Mouse (Mus musculus) heart, postnatal 4 days (tissue): ENCODE data around the gene Taf6. TPM values are rescaled to one million over a fixed set of nuclear protein-coding genes. Genes with fewer than 3 reads are reported as not detected.
"Not testable (repeated sequence)": the region's sequence is repeated elsewhere in the genome, so short reads cannot be mapped to it uniquely, and the experiment has no call there.

Source experiments
- DNase-seq: peaks from one replicate; pipeline ENCODE4 v3.0.0; 2021
- total RNA-seq, 2 experiments: library from RNA; stranded (reverse); gene quantifications; 2 replicates each; pipeline ENCODE4 v1.2.3; 2021

The Taf6 gene
- 10 to 100 TPM; 27.7 to 28.8 TPM for total RNA-seq

DNA sequence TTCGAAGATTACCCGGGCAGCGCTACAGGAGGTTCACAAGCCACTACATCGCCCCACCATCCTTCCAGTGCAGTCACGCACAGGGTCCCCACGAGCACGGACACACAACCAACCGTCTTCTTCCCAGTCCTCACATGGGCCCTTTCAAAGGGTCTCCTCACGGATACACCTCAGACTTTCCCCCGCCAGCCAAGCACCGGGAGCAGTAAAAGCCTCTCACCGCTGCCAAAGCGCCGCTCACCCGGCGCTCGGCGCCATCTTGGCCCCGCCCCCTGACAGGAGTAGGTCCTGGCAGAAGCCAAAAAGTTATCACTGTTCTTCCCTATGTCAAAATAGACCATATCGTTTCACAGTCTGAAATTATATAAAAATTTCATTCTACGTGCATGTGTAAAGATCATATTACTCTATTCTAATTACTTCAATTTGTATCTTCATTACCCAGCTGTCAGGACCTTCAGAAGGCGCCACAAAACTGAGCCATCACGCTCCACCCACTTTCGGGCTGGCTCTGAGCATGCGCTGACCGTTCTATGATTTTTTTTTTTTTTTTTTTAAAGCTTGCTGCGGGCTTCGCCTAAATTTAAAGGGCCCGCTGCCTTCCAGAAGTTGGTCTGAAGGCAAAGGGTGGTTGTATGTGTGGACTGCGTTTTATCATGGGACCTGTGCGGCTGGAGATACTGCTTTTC is at the start of gene Taf6, which contains the start of gene Cnpy4:
TSS of gene Taf6 (minus strand) at position 502 of the 689 bp plus-strand sequence.
TSS of gene Cnpy4 (plus strand) at position 536 of the 689 bp plus-strand sequence.
- peak; percentile 88 for DNase-seq

DNA sequence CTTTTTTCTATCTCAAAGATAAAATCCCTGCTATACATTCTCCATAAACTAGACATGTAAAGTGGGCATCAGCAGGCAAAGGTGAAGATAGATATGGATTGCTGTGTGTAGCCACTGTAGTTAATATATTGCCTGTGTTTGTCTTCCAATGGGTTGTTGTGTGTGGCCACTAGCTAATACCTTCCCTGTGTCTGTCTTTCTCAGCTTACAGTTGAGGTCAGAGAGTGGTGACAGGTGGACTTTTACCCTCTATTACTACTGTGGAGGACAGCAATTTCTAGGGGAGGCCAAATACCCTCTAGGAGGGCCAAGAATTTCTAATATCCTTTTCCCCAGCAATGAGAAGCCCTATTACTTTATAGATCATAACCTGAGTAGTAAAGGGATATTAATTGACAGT is 47.0 kb upstream of the Taf6 start:
- DNase-seq, result no peak

DNA sequence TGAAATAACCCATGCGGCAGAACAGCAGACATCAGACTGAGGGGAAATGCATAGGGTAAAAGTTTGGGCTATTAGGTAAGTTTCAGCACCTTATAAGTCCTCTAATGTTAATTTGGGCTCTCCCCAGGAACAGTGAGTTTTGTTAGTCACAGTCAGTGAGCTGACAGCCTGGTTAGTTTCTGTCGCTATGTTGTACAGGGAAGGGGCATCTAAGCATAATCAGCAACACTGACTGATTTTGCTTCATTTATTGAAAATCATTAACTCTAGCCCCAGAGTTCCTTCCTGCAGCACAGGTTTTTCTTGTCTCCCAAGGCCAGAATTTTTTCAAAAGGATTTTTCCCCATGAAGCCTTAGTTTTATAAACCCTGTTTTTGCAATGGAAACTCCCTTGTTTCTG is 46.5 kb upstream of the Taf6 start:
- DNase-seq, result no peak

DNA sequence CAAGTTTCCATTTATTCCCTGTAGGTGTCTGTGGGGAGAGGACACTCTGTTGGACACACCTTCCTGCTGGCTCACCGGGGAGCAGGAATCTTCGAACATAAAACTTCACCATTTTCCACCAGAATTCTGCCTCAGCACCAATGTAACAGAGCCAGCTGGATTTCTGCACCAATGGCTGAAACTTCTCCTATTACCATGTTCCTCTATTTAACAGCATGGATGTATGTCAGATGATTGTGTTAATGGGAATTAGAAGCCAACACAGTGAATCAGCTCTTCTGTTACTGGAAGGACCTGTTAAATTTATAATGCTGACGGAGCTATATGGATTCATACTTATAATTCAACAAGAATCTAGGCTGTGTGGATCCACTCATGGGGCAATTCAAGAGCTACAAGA is 42.3 kb upstream of the Taf6 start:
- no peak for DNase-seq

DNA sequence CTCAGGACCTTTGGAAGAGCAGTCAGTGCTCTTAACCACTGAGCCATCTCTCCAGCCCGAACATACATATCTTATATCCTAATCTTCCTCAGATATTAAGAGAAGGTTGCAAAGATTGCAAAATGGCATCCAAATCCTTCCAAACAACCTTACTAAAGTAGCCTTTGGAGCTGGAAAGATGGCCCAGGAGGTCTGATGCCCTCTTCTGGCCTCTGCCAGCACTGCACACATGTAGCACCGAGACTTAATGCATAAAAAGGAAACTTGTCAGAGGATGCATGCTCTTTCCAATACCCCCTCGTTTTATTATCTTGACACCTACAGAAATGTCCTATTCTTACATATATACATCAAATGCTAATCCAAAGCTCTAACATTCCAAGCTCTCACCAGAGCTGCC is 40.8 kb upstream of the Taf6 start:
- DNase-seq, result peak; percentile 40

DNA sequence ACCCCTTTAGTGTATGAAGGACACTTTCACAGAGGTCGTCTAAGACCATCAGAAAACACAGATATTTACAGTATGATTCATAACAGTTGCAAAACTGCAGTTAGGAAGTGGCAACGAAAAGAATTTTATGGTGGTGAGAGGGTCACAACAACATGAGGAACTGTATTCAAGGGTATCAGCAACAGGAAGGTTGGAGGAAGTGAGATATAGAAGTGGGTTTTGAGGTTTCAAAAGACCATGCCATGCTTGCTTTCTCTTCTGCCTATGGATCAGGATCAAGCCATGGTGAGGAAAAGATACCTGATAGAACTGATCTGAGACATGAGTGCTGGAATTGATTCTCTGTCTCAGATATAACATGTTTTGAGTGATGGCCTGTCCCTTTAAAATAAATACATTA is 40.1 kb upstream of the Taf6 start:
- DNase-seq, result no peak

DNA sequence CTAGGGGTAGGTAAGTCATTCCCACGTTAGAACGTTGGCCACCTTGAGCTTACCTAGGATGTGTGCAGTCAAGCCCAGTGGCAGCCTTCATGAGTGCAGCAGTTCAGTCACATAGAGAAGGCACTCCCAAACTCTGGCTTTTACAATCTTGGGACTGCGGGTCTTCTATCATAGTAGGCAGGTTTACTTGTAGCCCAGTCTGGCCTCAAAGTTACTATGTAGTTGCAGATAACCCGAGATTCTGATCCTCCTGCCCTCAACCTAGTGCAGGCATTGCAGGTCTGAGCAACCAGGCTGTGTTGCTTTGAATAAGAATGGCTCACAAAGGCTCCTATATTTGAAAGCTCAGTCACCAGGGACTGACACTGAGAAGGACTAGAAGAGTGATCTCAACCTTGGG is 39.2 kb upstream of the Taf6 start:
- no peak for DNase-seq

DNA sequence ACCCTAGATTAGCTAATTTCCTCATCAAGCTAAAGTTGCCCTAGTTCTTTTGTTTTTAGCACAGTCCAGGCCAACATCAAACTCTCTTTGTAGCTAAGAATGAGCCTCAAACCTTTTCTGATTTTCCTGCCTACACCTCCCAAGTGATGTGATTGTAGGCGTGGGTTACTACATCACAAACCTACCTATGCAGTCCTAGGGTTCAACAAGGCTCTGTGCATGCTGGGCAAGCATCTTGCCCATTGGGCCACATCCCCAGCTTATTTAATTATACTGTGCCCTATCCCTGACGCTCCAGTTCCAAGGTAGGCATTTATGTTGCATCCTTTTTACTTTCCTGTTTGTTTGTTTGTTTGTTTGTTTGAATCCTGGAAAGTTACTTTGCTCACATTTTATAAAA is 38.4 kb upstream of the Taf6 start, which contains the start of gene Nxpe5:
TSS of gene Nxpe5 (plus strand) at position 199 of the 400 bp plus-strand sequence.
- DNase-seq, result no peak

DNA sequence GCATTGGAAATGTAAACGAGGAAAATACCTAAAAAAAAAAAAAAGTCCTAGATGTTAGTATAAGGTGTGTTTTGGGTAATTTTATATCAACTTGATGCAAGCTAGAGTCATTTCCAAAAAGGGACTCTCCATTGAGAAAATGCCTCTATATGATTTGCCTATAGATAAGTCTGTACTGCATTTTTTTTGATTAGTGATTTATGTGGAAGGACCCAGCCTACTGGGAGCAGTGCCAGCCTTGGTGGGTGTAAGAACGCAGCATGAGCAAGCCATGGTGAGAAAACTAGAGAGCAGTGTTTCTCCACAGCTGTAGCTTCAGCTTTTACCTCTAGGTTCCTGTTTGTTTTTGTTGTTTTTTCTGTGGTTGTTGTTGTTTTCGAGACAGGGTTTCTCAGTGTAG is 36.0 kb upstream of the Taf6 start:
- DNase-seq, result no peak

DNA sequence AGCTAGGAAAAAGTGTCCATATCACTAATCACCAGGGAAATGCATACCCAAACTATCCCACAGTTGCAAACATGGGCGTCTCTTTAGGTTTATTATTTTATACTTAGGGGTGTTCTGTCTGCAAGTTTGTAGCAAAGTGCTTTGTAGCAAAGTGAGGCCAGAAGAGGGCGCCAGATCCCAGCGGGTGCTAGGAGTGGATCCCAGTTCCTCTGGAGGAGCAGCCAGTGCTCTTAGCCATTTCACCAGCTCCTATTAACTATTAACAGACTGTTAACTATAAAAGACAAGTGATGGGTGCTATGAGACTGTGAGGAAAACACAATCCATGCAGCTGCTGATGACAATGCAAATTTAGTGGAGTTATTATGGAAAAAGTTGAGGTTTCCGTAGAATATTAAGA is 34.9 kb upstream of the Taf6 start:
- peak; percentile 90 for DNase-seq

DNA sequence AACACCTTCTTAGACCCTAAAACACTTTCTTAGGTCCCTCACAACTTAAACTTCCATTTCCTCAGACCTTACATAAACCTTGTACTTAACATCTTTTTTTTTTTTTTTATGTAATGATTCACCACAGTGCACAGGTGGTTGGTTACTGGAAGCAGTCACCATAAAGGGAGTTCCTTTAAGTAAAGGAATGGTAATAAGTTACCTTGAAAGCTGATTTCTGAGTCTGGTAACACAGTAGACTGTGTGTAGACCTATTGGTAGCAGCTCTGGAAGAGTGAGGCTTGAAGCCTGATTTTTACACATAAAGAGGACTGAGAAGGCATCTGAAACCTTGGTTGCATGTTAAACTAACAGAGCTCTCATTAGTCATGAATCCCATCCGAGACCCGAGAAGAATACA is 32.6 kb upstream of the Taf6 start:
- no peak for DNase-seq

DNA sequence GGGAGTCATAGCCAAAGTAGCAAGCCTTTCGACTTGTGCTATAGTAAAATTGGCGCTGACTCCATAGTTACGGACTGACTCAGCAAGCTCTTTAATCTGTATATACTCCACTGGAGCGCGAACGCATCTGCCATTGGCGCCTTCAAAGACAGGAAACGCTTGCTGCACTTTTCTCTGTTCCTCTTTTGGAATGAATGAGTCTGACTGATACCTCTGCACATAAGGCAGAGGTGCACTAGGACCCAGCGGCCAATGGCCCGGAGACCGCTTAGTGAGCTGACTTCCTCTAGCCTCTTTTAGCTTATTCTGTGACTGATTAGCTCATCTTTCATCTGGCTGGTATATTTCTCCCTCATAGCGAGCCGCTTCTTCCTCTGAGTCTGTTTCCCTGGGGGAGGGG is 29.4 kb upstream of the Taf6 start:
- not testable (repeated sequence) for DNase-seq

DNA sequence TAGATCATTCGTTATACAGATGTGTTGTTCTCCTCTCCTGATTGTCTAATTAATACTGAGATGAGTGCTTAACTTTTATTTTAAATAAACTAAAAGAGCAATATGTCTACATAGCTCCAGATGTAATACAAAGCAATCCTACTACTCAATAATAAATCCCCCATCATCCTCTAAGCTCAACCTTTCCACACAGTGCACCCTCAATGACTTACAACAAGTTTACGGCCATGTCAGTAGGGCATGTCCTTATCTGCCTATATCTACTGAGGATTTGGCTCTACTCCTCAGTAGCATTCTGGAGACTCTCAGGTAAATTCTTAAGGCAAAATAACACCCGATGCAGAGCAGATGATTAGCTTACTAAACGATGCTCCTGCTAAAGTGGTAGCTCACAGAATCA is 20.6 kb upstream of the Taf6 start:
- DNase-seq, result no peak

DNA sequence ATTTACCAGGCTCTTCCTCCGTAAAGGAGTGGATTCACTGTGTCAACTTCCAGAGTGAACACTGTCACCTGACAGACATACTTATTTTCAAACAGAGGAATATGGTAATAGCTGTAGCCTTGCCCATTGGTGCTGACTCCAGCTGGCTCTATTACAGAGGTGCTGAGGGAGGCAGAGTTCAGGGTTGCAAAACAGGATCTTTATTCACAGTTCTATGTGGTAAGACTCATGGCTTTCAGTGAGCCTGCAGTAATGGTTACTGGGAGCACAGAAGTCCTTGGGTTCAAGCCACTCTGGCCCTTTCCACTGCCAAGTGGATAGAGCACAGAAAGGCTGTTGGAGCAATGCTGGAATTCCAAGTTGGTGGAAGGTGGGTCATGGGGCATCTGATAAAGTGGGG is 20.0 kb upstream of the Taf6 start:
- no peak for DNase-seq

DNA sequence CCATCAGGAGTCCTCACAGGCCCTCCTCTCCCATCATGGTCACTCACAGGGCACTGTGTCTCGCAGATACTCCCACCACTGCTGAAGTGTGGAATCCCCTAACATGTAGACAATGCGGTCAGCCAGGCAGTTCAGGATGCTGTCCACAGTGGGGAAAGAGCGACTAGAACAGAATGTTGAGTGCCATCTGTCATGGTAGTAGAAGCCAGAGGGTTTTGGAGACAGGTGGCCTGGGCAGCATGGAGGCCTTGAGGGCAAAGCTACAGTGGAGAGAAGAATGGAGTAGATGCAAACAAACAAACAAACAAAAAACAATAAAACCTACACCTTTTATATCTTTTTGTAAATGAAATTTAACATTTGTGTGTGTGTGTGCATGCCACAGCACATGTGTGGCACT is 14.8 kb upstream of the Taf6 start:
- no peak for DNase-seq

DNA sequence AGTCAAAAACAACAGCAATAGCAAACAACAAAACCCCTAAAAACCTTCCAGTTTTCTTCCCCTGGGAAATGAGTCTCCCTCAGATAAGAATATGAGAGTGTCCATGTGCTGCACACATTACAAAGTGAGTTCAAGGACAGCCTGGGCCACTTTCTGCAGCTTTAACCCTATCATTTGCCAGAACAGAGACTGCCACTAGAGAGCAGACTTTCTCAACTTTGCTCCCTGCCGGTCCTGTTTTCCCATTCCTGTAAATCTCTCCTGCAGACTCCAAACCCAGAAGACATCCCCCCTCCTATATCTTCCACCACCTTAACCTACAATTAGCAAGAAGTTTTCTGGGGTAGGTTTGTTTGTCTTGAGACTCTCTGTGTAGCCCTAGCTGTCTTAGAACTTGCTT is 12.3 kb upstream of the Taf6 start:
- no peak for DNase-seq

DNA sequence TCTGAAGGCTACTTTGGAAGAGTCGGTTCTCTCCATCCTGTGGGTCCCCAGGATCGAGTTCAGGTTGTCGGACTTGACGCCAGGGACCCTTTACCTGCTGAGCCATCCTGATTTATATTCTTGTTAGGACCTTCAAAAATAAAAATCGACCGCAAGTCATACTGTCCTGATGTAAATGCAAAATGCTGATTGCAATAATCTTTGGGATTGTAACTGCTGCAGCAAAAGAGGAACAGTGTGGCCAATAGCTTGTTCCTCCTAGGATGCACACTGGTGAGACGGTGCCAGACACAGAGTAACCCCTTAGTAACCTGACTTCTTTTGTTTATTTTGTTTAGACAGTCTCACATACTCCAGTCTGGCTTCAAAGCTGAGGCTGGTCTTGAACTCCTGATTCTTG is 8.2 kb upstream of the Taf6 start:
- DNase-seq, result no peak

DNA sequence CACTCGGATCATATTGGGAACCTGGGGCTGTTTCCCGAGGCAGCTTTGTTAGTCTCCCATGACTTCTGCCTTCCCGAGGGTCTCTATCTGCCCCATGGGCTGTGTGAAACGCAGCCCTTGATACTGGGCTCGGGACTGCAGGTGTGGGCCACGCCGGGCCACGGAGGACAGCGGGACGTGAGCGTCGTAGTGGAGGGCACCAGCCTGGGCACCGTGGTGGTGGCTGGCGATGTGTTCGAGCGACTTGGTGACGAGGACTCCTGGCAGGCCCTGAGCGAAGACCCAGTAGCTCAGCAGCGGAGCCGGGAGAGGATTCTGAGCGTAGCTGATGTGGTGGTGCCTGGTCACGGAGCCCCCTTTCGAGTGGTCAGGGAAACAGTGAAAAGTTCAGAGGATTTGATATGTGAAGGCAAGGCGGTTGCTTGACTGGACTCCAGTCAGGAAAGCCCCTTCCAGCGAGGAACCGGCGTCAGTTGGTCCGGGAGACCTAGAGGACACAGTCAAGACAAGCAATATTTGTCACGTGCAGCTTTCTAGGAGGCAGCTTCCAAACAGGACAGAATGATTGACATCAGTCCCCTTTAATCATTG is 7.6 kb upstream of the Taf6 start:
- DNase-seq, result peak; percentile 42

DNA sequence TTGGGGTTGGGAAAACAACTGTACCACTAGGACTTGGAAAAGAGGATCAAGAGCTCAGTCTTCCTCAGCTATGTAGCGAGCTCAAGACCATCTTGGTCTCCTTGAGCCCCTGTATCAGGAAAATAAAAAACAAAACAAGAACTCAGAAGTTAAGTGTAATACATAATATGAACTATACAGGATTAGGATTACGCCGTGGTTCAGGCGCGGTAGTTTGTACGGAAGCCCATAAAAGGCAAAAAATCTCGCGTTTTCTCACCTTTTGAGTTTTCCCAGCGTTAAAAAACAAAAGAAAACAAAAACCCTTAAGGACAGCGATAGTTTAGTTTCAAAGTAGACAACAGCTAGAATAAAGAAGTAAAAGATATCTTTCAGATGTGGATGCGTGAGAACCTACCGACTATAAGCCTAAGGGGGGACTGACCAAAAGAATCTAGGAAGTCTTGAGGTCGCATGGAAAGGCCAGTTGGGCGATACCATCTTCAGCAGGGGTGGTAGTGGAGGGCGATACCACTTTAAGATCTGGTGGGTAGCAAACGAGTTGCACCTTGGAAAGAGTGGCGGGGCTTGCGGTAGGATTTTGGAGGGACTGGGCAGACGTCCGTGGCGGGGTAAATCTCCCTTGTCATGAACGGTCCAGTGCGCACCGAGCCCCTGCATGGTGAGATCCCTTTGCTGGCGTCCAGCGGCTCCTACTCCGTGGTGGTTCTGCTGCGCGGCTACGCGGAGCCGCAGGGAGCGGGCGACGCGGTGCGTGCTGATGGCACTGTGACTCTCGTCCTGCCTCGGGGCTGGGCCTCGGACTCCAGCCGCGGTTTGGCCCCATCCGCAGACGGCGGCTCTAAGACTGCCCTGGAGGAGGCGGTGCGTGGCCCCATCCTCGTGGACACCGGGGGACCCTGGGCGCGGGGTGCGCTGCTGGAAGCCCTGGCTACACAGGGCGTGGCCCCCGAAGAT is 6.8 kb upstream of the Taf6 start, which contains the start of gene Mblac1:
TSS of gene Mblac1 (plus strand) at position 544 of the 957 bp plus-strand sequence.
- peak; percentile 86 for DNase-seq

DNA sequence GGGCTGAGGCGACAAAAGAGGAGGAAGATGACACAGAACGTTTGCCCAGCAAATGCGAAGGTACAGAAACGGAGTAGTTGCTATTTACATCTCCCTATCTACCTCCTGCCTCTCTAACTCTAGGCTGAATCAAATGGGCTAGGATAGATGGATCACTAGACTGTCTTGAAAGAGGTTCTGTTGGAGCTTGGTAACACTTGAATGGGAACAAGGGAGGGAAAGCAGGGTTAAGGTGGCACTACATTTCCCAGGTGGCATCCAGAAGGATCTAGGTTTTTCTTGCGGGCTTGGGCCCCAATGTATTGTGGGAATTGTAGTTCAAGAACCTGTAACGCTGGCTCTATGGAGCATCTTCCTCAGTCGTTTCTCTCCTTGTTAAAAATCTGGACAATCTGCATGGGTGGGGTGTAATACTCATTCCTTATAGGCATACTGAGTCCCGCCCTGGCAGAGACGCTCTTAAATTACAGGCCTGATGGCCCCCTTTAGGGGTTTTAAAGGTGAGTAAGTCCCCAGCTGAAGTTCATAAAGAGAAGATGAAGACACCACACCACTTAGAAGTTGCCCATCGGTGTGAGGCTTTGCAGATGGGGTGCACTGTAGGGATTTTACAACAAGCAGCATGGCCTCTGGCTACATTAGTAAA is 533 bp upstream of the Taf6 start:
- DNase-seq, result peak; percentile 69

DNA sequence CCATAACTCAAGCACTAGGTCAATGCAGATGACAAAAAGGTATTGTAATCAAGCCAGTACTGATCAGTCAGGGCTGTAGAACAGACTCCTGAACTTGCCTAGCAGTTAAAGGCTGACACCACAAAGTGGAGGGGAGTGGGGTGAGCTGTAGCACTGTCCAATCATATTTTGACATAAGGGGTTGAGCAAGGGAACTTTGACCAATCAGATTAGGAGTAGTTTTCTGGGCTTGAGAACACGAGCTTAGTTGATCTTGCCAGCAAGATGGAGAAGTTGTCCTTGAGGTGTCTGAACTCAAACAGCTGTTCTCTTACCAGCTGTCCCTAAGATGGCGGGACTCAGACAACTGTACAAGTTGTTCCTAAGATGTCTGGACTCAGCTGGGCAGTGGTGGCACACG is 14.0 kb downstream of the Taf6 start:
- DNase-seq, result no peak

DNA sequence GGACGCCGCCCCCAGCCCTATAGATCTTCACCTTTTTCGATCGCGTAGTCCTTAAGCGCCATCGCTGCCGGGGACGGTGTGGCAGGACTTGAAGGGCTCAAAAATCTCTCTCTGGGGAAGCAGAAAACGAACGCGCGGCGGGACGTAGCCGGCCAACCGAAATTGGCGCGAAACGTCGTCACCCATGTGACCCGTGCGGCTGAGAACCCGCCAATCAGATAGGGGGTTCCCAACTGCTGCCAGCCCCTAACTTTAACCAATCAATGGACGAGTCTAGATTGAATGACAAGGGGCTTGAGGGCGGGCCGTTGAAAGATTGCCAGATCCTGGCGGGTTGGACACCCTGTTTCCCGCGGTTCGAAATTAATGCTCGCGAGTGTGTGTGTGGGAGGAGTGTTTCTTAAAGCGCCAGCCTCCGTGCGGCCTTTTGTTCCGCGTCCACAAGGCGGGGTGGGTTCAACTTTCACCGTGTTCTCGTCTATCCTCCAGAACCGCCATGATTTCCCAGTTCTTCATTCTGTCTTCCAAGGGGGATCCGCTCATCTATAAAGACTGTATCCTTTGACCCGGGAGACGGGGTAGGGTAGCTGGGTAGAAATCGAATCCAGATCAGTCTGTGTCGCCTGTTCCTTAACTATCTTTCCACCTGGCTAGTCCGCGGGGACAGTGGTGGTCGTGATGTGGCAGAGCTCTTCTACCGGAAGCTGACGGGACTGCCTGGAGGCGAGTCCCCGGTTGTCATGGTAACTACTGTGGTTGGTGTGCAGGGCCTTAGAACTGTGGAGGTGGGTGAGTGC is 15.4 kb downstream of the Taf6 start, which contains the start of the genes Ap4m1 and Mcm7:
TSS of gene Ap4m1 (plus strand) at position 308 of the 797 bp plus-strand sequence.
TSS of gene Mcm7 (minus strand) at position 728 of the 797 bp plus-strand sequence.
- peak; percentile 99 for DNase-seq
